In the genomic region with DNA sequence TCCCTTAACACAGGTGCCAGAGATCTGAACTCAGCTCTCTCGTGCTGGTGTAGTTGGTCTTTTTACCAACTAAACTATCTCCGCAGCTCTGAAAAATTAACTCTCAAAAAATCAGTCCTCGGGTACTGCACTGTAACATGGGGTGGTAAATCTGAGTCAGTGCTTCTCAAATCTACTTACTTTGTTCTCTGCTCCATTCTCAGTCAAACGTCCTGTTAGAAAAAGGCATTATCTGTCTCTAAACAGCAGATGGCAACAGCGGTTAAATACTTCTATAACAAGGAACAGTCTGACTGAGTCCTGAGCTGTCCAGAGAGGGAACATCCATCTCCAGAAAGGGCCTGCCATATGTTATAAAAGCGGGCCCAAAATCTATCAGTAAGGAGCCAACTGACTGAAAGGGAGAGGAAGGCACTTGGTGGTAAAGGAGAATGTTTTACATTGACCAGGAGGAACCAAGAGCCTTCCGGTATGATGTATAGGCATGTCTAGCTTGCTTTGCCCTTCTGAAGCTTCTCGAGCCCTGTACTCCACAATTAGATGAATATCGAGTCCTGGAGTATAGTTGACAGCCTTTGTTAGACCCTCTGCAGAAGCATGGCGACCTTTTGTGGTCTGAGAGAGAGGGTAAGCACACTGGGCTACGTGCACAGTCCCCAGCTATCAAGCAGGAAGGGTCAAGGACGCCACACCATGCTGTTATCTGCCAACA, we compare ENCODE assay signal across 8 mouse cellular contexts. TPM values are rescaled to one million over a fixed set of nuclear protein-coding genes. Genes with fewer than 3 reads are reported as not detected.
DNase-seq lines count a peak whose midpoint lies in the region; ATAC-seq lines count a peak whose summit lies in the region.
"Not testable (repeated sequence)": the region's sequence is repeated elsewhere in the genome, so short reads cannot be mapped to it uniquely, and the experiment has no call there.

TSS of gene Mthfs (plus strand) at position 324 of the 712 bp plus-strand sequence.

- H3K4me2 ChIP-seq in heart, embryonic 11.5 days: peak within 1 kb of the TSS; percentile 51
- peak within 1 kb of the TSS; percentile 46 for H3K4me2 ChIP-seq in intestine, embryonic 14.5 days (ENCODE audit: low read length)
- H3K4me2 ChIP-seq in lung, embryonic 16.5 days (ENCODE audit: low read depth, low read length): peak within 1 kb of the TSS; percentile 51
- H3K4me2 ChIP-seq in neural tube, embryonic 13.5 days: peak within 1 kb of the TSS; percentile 53

- peak within 1 kb of the TSS; percentile 84 for H3K27ac ChIP-seq in brown adipose tissue, adult 24 weeks (replicated peaks; ENCODE audit: low read depth, low read length)
- H3K27ac ChIP-seq in heart, embryonic 11.5 days (ENCODE audit: low read depth, low read length): peak within 1 kb of the TSS; percentile 62
- peak within 1 kb of the TSS; percentile 59; the same call in 1 of the 2 replicates for H3K27ac ChIP-seq in intestine, embryonic 14.5 days (ENCODE audit: low read depth)
- peak within 1 kb of the TSS; percentile 61 for H3K27ac ChIP-seq in lung, embryonic 16.5 days (ENCODE audit: low read length)
- H3K27ac ChIP-seq in neural tube, embryonic 13.5 days (replicated peaks): peak within 1 kb of the TSS; percentile 84

- H3K4me1 ChIP-seq in brown adipose tissue, adult 24 weeks (ENCODE audit: control insufficient read depth, insufficient read depth, insufficient read length, low read length); heart, embryonic 11.5 days (ENCODE audit: control insufficient read depth, insufficient read depth, low read length); intestine, embryonic 14.5 days (replicated peaks; ENCODE audit: control insufficient read depth, insufficient read depth, low read length); lung, embryonic 16.5 days (replicated peaks; ENCODE audit: control insufficient read depth, insufficient read depth, low read length); neural tube, embryonic 13.5 days (replicated peaks): not testable (repeated sequence)

- 30% methylated on average over 9 of the region's 12 CpGs for WGBS in heart, embryonic 11.5 days (ENCODE audit: insufficient replicate concordance)
- WGBS in intestine, embryonic 14.5 days: 22% methylated on average over 9 of the region's 12 CpGs
- WGBS in lung, embryonic 16.5 days: 20% methylated on average over 9 of the region's 12 CpGs
- WGBS in neural tube, embryonic 13.5 days: 27% methylated on average over 10 of the region's 12 CpGs

- not testable (repeated sequence) for H3K36me3 ChIP-seq in heart, embryonic 11.5 days (ENCODE audit: control insufficient read depth, insufficient read depth, low read length); intestine, embryonic 14.5 days (ENCODE audit: control insufficient read depth, insufficient read depth, low read length); lung, embryonic 16.5 days (ENCODE audit: control insufficient read depth, insufficient read depth, low read length); neural tube, embryonic 13.5 days

- DNase-seq in intestine, embryonic 14.5 days (ENCODE audit: low spot score): peak; percentile 65
- DNase-seq in left cerebral cortex, adult 8-10 months (ENCODE audit: low spot score in 2 of 2): not testable (repeated sequence)

- not testable (repeated sequence) for H3K9me3 ChIP-seq in heart, embryonic 11.5 days (replicated peaks; ENCODE audit: control insufficient read depth, low read length); intestine, embryonic 14.5 days (ENCODE audit: control insufficient read depth, low read length); lung, embryonic 16.5 days (ENCODE audit: control insufficient read depth, low read length); neural tube, embryonic 13.5 days

- peak within 1 kb of the TSS; percentile 58 for H3K4me3 ChIP-seq in brown adipose tissue, adult 24 weeks (ENCODE audit: insufficient read depth, low read depth, low read length)
- H3K4me3 ChIP-seq in heart, embryonic 11.5 days (ENCODE audit: low read depth, low read length): peak within 1 kb of the TSS; percentile 28
- peak within 1 kb of the TSS; percentile 23 for H3K4me3 ChIP-seq in intestine, embryonic 14.5 days (ENCODE audit: low read depth, low read length)
- H3K4me3 ChIP-seq in lung, embryonic 16.5 days (ENCODE audit: low read length): peak within 1 kb of the TSS; percentile 39
- peak within 1 kb of the TSS; percentile 32 for H3K4me3 ChIP-seq in neural tube, embryonic 13.5 days

- not testable (repeated sequence) for H3K27me3 ChIP-seq in heart, embryonic 11.5 days (ENCODE audit: control insufficient read depth, insufficient read depth, low read length); intestine, embryonic 14.5 days (replicated peaks; ENCODE audit: control insufficient read depth, insufficient read depth, low read length); lung, embryonic 16.5 days (ENCODE audit: control insufficient read depth, insufficient read depth, low read depth, low read length); neural tube, embryonic 13.5 days

- peak; percentile 45 for ATAC-seq in CD4-positive, CD25-positive, alpha-beta regulatory T cell, adult 4 months
- 0 out of 2 replicates have a peak, but pooled peaks have one; percentile 15 for ATAC-seq in erythroid progenitor cell, adult 5-6 weeks (replicated peaks; ENCODE audit: low FRiP score, poor library complexity, severe bottlenecking)
- ATAC-seq in heart, embryonic 11.5 days (replicated peaks; ENCODE audit: insufficient number of reproducible peaks, low FRiP score, low TSS enrichment): peak; percentile 55; the same call in 1 of the 2 replicates
- ATAC-seq in intestine, embryonic 14.5 days (replicated peaks; ENCODE audit: low FRiP score, low TSS enrichment, low read depth): peak; percentile 64
- peak; percentile 76 for ATAC-seq in lung, embryonic 16.5 days (ENCODE audit: low read depth)
- ATAC-seq in neural tube, embryonic 13.5 days (ENCODE audit: low read depth): peak; percentile 89

- H3K9ac ChIP-seq in heart, embryonic 11.5 days (ENCODE audit: low read depth, low read length); intestine, embryonic 14.5 days (ENCODE audit: low read length): not testable (repeated sequence)
- peak within 1 kb of the TSS; percentile 39; the same call in 1 of the 2 replicates for H3K9ac ChIP-seq in lung, embryonic 16.5 days (ENCODE audit: low read length)
- H3K9ac ChIP-seq in neural tube, embryonic 13.5 days: peak within 1 kb of the TSS; percentile 61; the same call in 1 of the 2 replicates

RNA-seq across cellular contexts. Expression of gene Mthfs, which starts in this region (rescaled TPM):
- polyA plus RNA-seq in CD4-positive, CD25-positive, alpha-beta regulatory T cell, adult 4 months (2017; shearing (Covaris generic)): 100 to 1,000 TPM in 1 of 2 experiments, 10 to 100 TPM in 1; 97.1 to 120 TPM
- 29.8 and 30.1 TPM in 2 replicates for polyA plus RNA-seq in brown adipose tissue, adult 24 weeks (2012; ENCODE audit: insufficient read depth, insufficient read length, missing spikeins)
- total RNA-seq in erythroid progenitor cell, adult 5-6 weeks (2015; ENCODE audit: low replicate concordance): 8.6 TPM in 1 of 2 replicates, not detected in the other
- total RNA-seq in erythroid progenitor cell, adult 5-6 weeks (2017; ENCODE audit: low replicate concordance): 0.64 and 17.8 TPM in 2 replicates
- 15.1 and 15.5 TPM in 2 replicates for polyA plus RNA-seq in heart, embryonic 11.5 days (2014; fragmentation: Nextera tagmentation; extraction: Ambion mirVana)
- 24.0 and 26.0 TPM in 2 replicates for polyA plus RNA-seq in intestine, embryonic 14.5 days (2014; fragmentation: Nextera tagmentation; extraction: Ambion mirVana)
- total RNA-seq in left cerebral cortex, adult 8-10 months (2022): 10 to 100 TPM; 29.1 to 49.2 (median 42.0) TPM
- 32.8 and 36.5 TPM in 2 replicates for polyA plus RNA-seq in lung, embryonic 16.5 days (2015; fragmentation: Nextera tagmentation; extraction: Ambion mirVana)
- polyA plus RNA-seq in neural tube, embryonic 13.5 days (2015; fragmentation: Nextera tagmentation; extraction: Ambion mirVana): 13.8 and 19.0 TPM in 2 replicates

Comparison
In these comparisons a context has a peak if more than half of its experiments do, and no peak if none do; other contexts are left out.
1. ATAC-seq: peak in every context shown above with its lines; median percentile 89 in neural tube, embryonic 13.5 days; 76 in lung, embryonic 16.5 days; 64 in intestine, embryonic 14.5 days; 55 in heart, embryonic 11.5 days; 45 in CD4-positive, CD25-positive, alpha-beta regulatory T cell, adult 4 months; 15 in erythroid progenitor cell, adult 5-6 weeks.